ENCODE assay signal across 20 mouse cellular contexts in the genomic region with DNA sequence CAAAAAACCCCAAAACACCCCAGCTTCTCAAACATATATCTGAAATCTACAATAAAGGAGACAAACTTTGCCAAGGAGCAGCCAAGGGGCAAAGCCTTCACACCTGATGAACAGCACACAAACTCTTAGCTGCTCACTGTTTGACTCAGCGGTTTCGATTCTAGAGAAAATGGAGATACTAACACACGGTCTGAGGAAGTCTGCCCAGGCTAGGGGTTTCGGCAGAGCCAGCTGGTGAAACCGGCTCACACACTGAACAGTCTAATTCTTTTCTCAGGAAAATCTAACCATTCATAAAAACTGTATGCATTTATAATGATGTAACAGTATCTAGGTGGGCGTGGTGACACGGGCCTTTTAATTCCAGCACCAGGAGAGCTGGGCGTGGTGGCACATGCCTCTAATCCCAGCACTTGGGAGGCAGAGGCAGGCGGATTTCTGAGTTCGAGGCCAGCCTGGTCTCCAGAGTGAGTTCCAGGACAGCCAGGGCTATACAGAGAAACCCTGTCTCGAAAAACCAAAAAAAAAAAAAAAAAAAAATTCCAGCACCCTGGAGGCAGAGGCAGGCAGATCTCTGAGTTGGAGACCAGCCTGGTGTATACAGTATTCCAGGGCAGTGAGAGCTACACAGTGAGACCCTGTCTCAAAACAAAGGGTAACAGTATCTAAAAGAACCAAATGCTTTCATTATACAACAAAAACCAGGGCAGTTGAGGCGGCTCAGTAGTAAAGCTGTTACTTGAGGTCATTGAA. TPM values are rescaled to one million over a fixed set of nuclear protein-coding genes. Genes with fewer than 3 reads are reported as not detected.
DNase-seq lines count a peak whose midpoint lies in the region; ATAC-seq and TF ChIP-seq lines count a peak whose summit lies in the region.
"Had no signal": no experiment of that assay in that cellular context is flagged by ENCODE, and none has a peak within 500 bp of the region (broad histone marks: within the 10 kb centered on the region; RNA-seq: fewer than 3 reads in every experiment).

No protein-coding gene starts in this region.

- H3K9me3 ChIP-seq in hindbrain, postnatal 0 days (ENCODE audit: low read length): no peaks in the 10 kb centered on the region
- H3K9me3 ChIP-seq in hindbrain, embryonic 16.5 days (ENCODE audit: control insufficient read depth, low read length): no peaks in the 10 kb centered on the region
- H3K9me3 ChIP-seq in kidney, postnatal 0 days (replicated peaks; ENCODE audit: low read length): no peaks in the 10 kb centered on the region
- H3K9me3 ChIP-seq in ES-Bruce4 (replicated peaks; ENCODE audit: control insufficient read depth, insufficient read depth, low read length, poor library complexity, severe bottlenecking): no peaks in the 10 kb centered on the region
- H3K9me3 ChIP-seq in liver, postnatal 0 days (ENCODE audit: low read length): no peaks in the 10 kb centered on the region
- H3K9me3 ChIP-seq: forebrain, embryonic 15.5 days; hindbrain, embryonic 13.5 days; liver, embryonic 13.5 days; lung, embryonic 15.5 days had no signal

- H3K4me2 ChIP-seq in hindbrain, postnatal 0 days (ENCODE audit: low read depth, low read length): 0 out of 2 replicates have a peak overlapping the region, but pooled peaks have one; percentile 91
- H3K4me2 ChIP-seq in hindbrain, embryonic 16.5 days (ENCODE audit: low read length): no peak overlapping the region
- peak overlapping the region; percentile 90 for H3K4me2 ChIP-seq in kidney, postnatal 0 days (ENCODE audit: low read length)
- no peak overlapping the region for H3K4me2 ChIP-seq in liver, postnatal 0 days (ENCODE audit: low read depth, low read length)

- 91% methylated on average over 12 of the region's 12 CpGs for WGBS in hindbrain, postnatal 0 days
- WGBS in hindbrain, embryonic 16.5 days: 94% methylated on average over 11 of the region's 12 CpGs
- 88% methylated on average over 11 of the region's 12 CpGs for WGBS in kidney, postnatal 0 days
- 78% methylated on average over 11 of the region's 12 CpGs for WGBS in liver, postnatal 0 days (ENCODE audit: insufficient replicate concordance)

- H3K27me3 ChIP-seq in hindbrain, postnatal 0 days (ENCODE audit: insufficient read depth, low read length): peaks cover 22% of the 10 kb centered on the region; the same call in 1 of the 2 replicates
- H3K27me3 ChIP-seq in hindbrain, embryonic 16.5 days (replicated peaks; ENCODE audit: control insufficient read depth, insufficient read depth, low read length): peaks cover 10% of the 10 kb centered on the region
- H3K27me3 ChIP-seq in kidney, postnatal 0 days (ENCODE audit: insufficient read depth, low read length): no peaks in the 10 kb centered on the region
- H3K27me3 ChIP-seq in ES-Bruce4 (ENCODE audit: control insufficient read depth, insufficient read depth, low read length, poor library complexity, severe bottlenecking): no peaks in the 10 kb centered on the region
- peaks cover 32% of the 10 kb centered on the region for H3K27me3 ChIP-seq in liver, postnatal 0 days (ENCODE audit: insufficient read depth, low read length)

- no peaks in the 10 kb centered on the region for H3K4me1 ChIP-seq in hindbrain, postnatal 0 days (ENCODE audit: insufficient read depth, low read length)
- peaks cover 11% of the 10 kb centered on the region for H3K4me1 ChIP-seq in hindbrain, embryonic 16.5 days (ENCODE audit: control insufficient read depth, insufficient read depth, low read depth, low read length)
- 0 out of 2 replicates have a peak, but pooled peaks cover 6% of the 10 kb centered on the region for H3K4me1 ChIP-seq in kidney, postnatal 0 days (replicated peaks; ENCODE audit: insufficient read depth, low read length)
- peaks cover 8% of the 10 kb centered on the region for H3K4me1 ChIP-seq in ES-Bruce4 (ENCODE audit: control insufficient read depth, insufficient read depth, low read length)
- H3K4me1 ChIP-seq in liver, postnatal 0 days (ENCODE audit: insufficient read depth): peaks cover 6% of the 10 kb centered on the region

- no peak overlapping the region for H3K9ac ChIP-seq in hindbrain, postnatal 0 days (replicated peaks; ENCODE audit: low read length)
- H3K9ac ChIP-seq in hindbrain, embryonic 16.5 days (ENCODE audit: low read depth, low read length): no peak overlapping the region
- H3K9ac ChIP-seq in kidney, postnatal 0 days (ENCODE audit: low read depth, low read length): no peak overlapping the region
- H3K9ac ChIP-seq in ES-Bruce4 (ENCODE audit: low read depth, poor library complexity, severe bottlenecking): peak overlapping the region; percentile 90
- no peak overlapping the region for H3K9ac ChIP-seq in liver, postnatal 0 days (replicated peaks)
- H3K9ac ChIP-seq: forebrain, embryonic 15.5 days; hindbrain, embryonic 13.5 days; liver, embryonic 13.5 days had no signal

- no peak for TF ChIP-seq CTCF in hindbrain, postnatal 0 days (IDR thresholded peaks at IDR 0.05; ENCODE audit: low read depth)
- TF ChIP-seq CTCF in kidney, postnatal 0 days (IDR thresholded peaks at IDR 0.05; ENCODE audit: low read depth): no peak
- TF ChIP-seq CTCF in ES-Bruce4 (IDR thresholded peaks at IDR 0.05; ENCODE audit: low read depth, low read length): no peak
- no peak for TF ChIP-seq CTCF in liver, postnatal 0 days (IDR thresholded peaks at IDR 0.05; ENCODE audit: low read depth)

- TF ChIP-seq EP300 in ES-Bruce4 (IDR thresholded peaks at IDR 0.05; ENCODE audit: insufficient read depth, low read depth, low read length): no peak
- TF ChIP-seq EP300 in liver, postnatal 0 days (IDR thresholded peaks at IDR 0.05; ENCODE audit: low read depth): no peak

- DNase-seq in hindbrain, postnatal 0 days (ENCODE audit: low spot score): no peak
- DNase-seq in kidney, postnatal 0 days (ENCODE audit: low spot score): no peak
- DNase-seq in kidney, adult 18-20 months: no peak
- peak; percentile 91 for DNase-seq in A20 (ENCODE audit: low read depth, low spot score)
- no peak for DNase-seq in liver, postnatal 0 days
- DNase-seq in heart, postnatal 10 days: no peak
- DNase-seq: adrenal gland, postnatal 36 days; cerebellum, adult 9-10 months; gastrocnemius, postnatal 25 days; heart, postnatal 36 days; liver, embryonic 13.5 days; right cerebral cortex, postnatal 14 days; thymus, postnatal 36 days had no signal

- ATAC-seq in hindbrain, postnatal 0 days: no peak
- ATAC-seq in hindbrain, embryonic 16.5 days: no peak
- ATAC-seq in kidney, postnatal 0 days (replicated peaks; ENCODE audit: low FRiP score, low read depth): no peak
- no peak for ATAC-seq in liver, postnatal 0 days
- ATAC-seq: forebrain, embryonic 15.5 days; intestine, embryonic 16.5 days had no signal

- H3K36me3 ChIP-seq in hindbrain, postnatal 0 days (ENCODE audit: insufficient read depth, low read length): no peaks in the 10 kb centered on the region
- no peaks in the 10 kb centered on the region for H3K36me3 ChIP-seq in hindbrain, embryonic 16.5 days (ENCODE audit: control insufficient read depth, insufficient read depth, low read length)
- H3K36me3 ChIP-seq in kidney, postnatal 0 days (ENCODE audit: insufficient read depth, low read length): no peaks in the 10 kb centered on the region
- no peaks in the 10 kb centered on the region for H3K36me3 ChIP-seq in ES-Bruce4 (ENCODE audit: control insufficient read depth, insufficient read depth, low read length, poor library complexity, severe bottlenecking)
- no peaks in the 10 kb centered on the region for H3K36me3 ChIP-seq in liver, postnatal 0 days (replicated peaks; ENCODE audit: insufficient read depth, low read length)
- H3K36me3 ChIP-seq: forebrain, embryonic 15.5 days; hindbrain, embryonic 13.5 days; liver, embryonic 13.5 days; lung, embryonic 15.5 days had no signal

- H3K27ac ChIP-seq in hindbrain, postnatal 0 days: no peak overlapping the region
- no peak overlapping the region for H3K27ac ChIP-seq in hindbrain, embryonic 16.5 days (ENCODE audit: low read depth, low read length)
- no peak overlapping the region for H3K27ac ChIP-seq in kidney, postnatal 0 days
- peak overlapping the region; percentile 58 for H3K27ac ChIP-seq in ES-Bruce4 (ENCODE audit: insufficient read depth, low read length)
- H3K27ac ChIP-seq in liver, postnatal 0 days (ENCODE audit: low read depth): no peak overlapping the region
- H3K27ac ChIP-seq: forebrain, embryonic 15.5 days; hindbrain, embryonic 13.5 days; left cerebral cortex, adult 2 months; liver, embryonic 13.5 days; lung, embryonic 15.5 days had no signal

- intact Hi-C loops in heart, postnatal 10 days (cut with DNase I): no loop called here

- no peak overlapping the region for H3K4me3 ChIP-seq in hindbrain, postnatal 0 days (ENCODE audit: low read length)
- no peak overlapping the region for H3K4me3 ChIP-seq in hindbrain, embryonic 16.5 days (ENCODE audit: low read length)
- peak overlapping the region; percentile 73; the same call in 1 of the 2 replicates for H3K4me3 ChIP-seq in kidney, postnatal 0 days (replicated peaks; ENCODE audit: low read depth, low read length)
- H3K4me3 ChIP-seq in ES-Bruce4 (ENCODE audit: low read depth, low read length): peak overlapping the region; percentile 93
- H3K4me3 ChIP-seq in liver, postnatal 0 days (ENCODE audit: low read depth, low read length): no peak overlapping the region
- H3K4me3 ChIP-seq: liver, embryonic 13.5 days had no signal

- TF ChIP-seq POLR2A in ES-Bruce4 (IDR thresholded peaks at IDR 0.05; ENCODE audit: insufficient read depth, low read length): no peak

RNA-seq across cellular contexts. Expression of gene A4galt, which starts 1.9 kb away (rescaled TPM):
- 7.1 and 14.8 TPM in 2 replicates for total RNA-seq in hindbrain, postnatal 0 days (2014; rRNA removed)
- polyA plus RNA-seq in hindbrain, postnatal 0 days (2015; fragmentation: Nextera tagmentation; extraction: Ambion mirVana): 6.7 and 7.1 TPM in 2 replicates
- polyA plus RNA-seq in hindbrain, embryonic 16.5 days (2015; fragmentation: Nextera tagmentation; extraction: Ambion mirVana): 4.9 and 6.5 TPM in 2 replicates
- 26.5 and 27.2 TPM in 2 replicates for polyA plus RNA-seq in kidney, postnatal 0 days (2015; fragmentation: Nextera tagmentation; extraction: Ambion mirVana)
- polyA plus RNA-seq in ES-Bruce4 (2011; ENCODE audit: insufficient read depth, insufficient read length, low read depth, missing spikeins): 38.1 and 38.2 TPM in 2 replicates
- 0.13 and 0.25 TPM in 2 replicates for polyA plus RNA-seq in liver, postnatal 0 days (2015; fragmentation: Nextera tagmentation; extraction: Ambion mirVana)
- total RNA-seq in heart, postnatal 10 days (2021): 1 to 10 TPM; 5.3 to 7.5 TPM

Comparison
In these comparisons a context has a peak if more than half of its experiments do, and no peak if none do; other contexts are left out.
1. H3K4me2 ChIP-seq: peak in hindbrain, postnatal 0 days (single experiment) and kidney, postnatal 0 days (single experiment); none in hindbrain, embryonic 16.5 days (single experiment) and liver, postnatal 0 days (single experiment).
2. H3K4me3 ChIP-seq: peak in kidney, postnatal 0 days (single experiment) and ES-Bruce4 (single experiment); none in hindbrain, postnatal 0 days (single experiment), hindbrain, embryonic 16.5 days (single experiment) and liver, postnatal 0 days (single experiment).